Mouse (Mus musculus) right cerebral cortex, adult 18-20 months (tissue): Measurements from ENCODE around the gene Dpy19l1.

Experiments
- DNase-seq: peaks from one replicate; pipeline ENCODE4 v3.0.0; 2022; ENCODE audit warnings: mixed read lengths

Gene Dpy19l1

DNA sequence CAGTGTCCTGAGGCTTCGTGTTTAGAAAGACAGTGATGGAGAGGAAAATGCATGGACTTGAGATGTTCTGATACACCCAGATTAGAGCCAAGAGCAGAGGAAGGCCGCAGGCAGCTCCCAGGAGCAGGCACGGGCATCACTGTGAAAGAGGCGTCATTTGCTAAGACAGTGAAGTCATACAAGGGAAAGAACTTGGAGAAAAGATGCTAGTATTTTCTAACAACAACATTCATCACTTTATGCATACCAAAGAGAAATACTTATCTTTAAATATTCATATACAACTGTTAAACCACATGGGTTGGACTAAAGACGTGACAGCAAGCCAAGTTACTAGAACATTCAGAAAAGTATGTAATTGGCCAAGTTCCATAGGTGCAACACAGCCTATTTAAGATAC, 35.8 kb downstream of the Dpy19l1 start:
- DNase-seq = no peak

DNA sequence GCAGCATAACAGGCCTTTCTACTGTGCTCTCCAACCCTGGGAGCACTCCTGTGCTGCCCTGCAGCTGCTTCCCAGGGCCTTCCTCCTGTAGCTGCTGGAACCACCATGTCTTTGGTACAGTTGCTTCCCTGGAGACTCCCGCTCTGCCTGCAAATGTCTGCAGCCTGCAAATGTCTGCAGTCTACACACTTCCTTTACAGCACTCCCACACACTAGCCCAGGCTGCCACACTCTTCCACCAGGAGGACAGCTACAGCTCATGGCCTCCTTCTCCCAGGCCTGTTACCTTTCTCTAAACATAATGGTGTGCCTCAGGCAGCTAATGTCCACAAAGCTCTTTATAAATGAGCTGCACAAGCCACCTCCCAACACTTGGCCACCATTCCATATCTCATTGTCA, 36.3 kb downstream of the Dpy19l1 start:
- peak; percentile 39 for DNase-seq

- no peak for DNase-seq
These were observed 41.5 kb downstream of the Dpy19l1 start for GRCm38 (mm10) chr9:24461379-24461961.

- no peak for DNase-seq
These were observed 49.1 kb downstream of the Dpy19l1 start for GRCm38 (mm10) chr9:24453833-24454232.

- DNase-seq = no peak
These were observed 52.0 kb downstream of the Dpy19l1 start for GRCm38 (mm10) chr9:24450976-24451375.

DNA sequence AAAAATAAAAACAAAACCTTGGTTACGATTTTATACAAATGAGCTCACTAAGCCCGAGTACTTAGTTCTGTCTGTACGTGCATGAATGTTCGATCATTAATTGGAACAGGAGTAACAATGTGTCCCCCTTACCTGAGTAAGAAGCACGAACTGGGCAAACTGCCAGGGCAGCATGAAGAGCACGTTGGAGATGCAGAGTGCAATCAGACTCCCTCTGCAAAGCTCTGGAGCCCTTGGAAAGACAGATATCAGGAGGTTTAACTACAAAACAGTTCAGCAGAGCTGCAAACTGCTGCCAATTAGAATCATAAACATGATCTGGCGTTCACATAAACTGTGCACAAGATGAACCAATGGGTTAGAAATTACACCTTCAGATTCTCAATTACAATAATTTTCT, 52.4 kb downstream of the Dpy19l1 start:
- no peak for DNase-seq

DNA sequence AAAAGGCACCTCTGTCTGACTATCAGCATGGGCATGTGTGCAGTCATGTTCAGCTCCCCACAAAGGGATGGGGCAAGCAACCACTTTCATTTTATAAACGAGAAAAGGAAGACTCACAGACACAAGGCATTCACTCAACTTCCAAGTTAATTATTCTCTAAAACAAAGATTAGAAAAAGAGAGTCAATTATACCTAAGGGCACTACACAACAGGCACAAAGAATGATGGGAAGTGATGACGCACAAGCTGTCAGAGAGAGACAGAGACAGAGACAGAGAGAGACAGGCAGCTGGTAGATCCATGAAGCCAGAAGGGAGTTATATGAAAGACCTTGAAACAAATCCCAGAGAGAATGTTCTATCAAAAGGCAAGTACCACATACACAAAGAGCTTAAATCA, 68.0 kb downstream of the Dpy19l1 start:
- DNase-seq = no peak

DNA sequence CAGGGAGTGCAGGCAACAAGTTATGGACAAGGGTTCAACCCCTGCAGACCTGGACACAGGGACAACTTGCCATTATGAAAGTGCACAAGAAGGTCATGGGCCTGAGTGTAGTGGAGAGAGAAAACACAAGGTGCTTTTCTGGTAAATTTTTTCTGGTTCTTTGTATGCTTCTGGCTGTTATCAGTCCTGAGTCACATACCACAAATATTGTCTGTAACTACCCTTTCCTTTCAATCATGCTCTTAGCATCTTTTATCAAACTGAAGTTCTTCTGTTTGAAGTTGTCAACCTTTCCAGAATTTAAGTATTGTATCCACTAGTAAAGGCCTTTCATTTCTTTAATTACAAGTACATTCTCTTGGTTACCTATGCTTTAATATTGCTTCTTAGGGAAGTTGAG, 73.2 kb downstream of the Dpy19l1 start:
- DNase-seq = no peak

DNA sequence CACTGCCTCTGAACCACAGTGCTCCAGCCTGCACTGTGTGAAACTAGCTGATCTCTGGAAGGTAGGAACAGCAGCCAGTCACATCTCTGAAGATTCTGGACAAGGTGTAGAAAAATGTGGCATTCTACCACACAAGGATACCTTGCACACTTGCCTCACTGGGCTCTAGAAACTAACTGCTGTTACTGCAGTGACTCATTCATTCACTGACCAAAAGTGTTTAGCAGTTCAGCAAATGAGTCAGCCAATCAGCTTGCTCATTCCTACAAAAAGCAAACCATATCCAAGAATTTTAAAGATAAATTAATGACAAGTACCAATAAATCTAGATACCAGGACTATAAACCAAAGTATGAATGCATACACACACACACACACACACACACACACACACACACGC, 77.3 kb downstream of the Dpy19l1 start:
- DNase-seq = no peak

GRCm38 (mm10) chr9:24423241-24423640, 79.7 kb downstream of the Dpy19l1 start:
- DNase-seq = no peak

DNA sequence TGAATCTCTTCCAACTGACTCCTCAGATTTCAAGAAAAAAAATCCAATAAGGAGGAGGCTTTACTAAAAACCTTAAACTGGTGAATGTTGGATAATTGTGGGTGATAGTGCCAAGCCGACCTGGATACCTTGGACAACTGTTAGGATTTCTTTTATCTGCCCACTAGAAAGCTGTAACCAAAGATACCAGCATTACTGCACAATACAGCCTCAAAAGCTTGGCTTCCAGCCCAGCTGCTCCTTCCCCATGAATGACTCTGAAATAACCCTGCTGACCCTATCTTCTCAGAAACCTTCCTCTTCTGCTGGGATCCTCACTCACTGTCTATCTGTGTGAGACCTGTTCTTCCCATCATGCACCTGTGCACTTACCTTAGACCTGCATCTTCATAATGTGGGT, 81.1 kb downstream of the Dpy19l1 start:
- DNase-seq = no peak

DNA sequence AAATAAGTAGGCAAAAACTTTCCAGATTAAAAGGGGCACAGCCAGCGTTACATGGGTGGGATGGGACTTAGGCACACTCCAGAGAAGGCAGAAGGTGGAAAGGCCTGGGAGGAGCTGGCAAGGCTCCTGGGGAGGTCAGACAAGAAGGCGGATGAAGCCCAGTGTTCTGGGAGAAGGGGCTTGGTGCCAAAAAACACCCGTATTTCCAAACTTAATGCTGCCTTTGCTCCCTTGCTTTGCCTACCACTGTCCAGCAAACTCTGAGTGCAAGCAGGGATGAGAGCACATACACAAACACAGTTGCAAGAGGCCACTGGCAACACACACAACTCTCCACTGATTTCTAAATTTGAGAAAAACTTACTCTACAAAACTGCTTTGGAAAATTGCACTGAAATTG, 81.7 kb downstream of the Dpy19l1 start:
- no peak for DNase-seq

GRCm38 (mm10) chr9:24420144-24420543, 82.8 kb downstream of the Dpy19l1 start:
- no peak for DNase-seq

DNA sequence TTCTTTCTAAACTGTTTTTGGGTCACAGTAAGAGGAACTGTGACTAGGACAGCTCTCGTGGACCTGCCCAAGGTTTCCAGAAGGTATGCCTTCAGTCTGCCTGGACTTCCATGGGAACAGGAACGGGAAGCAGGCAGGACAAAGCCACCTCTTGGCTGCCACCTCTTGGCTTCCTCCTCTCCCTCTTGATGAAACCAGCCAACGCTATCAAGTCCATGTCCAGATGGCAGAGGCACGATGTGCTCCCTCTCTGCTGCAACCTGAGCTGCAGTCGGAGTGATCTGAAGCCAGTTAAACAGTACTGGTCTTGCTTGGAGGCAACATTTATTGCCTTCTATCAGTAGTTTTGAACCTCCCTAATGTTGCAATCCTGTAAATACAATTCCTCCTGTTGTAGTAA, 84.7 kb downstream of the Dpy19l1 start:
- no peak for DNase-seq

GRCm38 (mm10) chr9:24411483-24411882, 91.5 kb downstream of the Dpy19l1 start:
- no peak for DNase-seq

- no peak for DNase-seq
These were observed 92.5 kb downstream of the Dpy19l1 start for GRCm38 (mm10) chr9:24410439-24410838.

GRCm38 (mm10) chr9:24407992-24408391, 94.9 kb downstream of the Dpy19l1 start:
- DNase-seq = no peak

GRCm38 (mm10) chr9:24394146-24394545, 108.8 kb downstream of the Dpy19l1 start:
- no peak for DNase-seq

GRCm38 (mm10) chr9:24390807-24391370, 112.1 kb downstream of the Dpy19l1 start:
- peak; percentile 24 for DNase-seq

DNA sequence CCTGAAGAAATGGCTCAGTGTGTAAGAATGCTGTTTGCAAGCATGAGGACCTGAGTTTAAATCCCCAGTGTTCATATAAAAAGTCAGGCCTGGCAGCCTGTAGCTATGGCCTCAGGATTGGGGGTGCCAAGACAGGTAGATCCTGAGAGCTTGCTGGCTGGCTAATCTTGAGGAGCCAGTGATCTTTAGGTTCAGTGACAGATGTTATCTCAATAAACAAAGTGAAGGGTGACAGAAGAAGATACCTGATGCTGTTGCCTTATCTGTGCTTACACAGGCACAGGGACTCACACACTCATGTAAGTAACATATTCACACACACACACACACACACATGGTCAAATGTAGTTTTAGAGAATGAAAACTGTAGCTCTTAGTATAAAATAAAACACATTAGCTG, 115.7 kb downstream of the Dpy19l1 start:
- DNase-seq = no peak

- DNase-seq = peak; percentile 1
These were observed 123.6 kb downstream of the Dpy19l1 start for GRCm38 (mm10) chr9:24379321-24379720.

GRCm38 (mm10) chr9:24378848-24379247, 124.1 kb downstream of the Dpy19l1 start:
- DNase-seq = no peak
